Mouse (Mus musculus) kidney, adult 8-10 months (tissue): ENCODE measurements at regions not wholly inside any gene's neighbourhood (a gene's known extent, or its start where the extent isn't known, plus 50 kb on each side); places are given as distances from the start of the nearest gene placed in this dataset.

ENCODE experiments used
- DNase-seq, 2 experiments: peaks; one replicate each; pipeline ENCODE4 v3.0.0; 2022

GRCm38 (mm10) chr9:116365016-116365685 is 190.0 kb upstream of the Tgfbr2 start:
- no peak for DNase-seq

GRCm38 (mm10) chr9:116361092-116361491 is 185.9 kb upstream of the Tgfbr2 start:
- DNase-seq = no peak

DNA sequence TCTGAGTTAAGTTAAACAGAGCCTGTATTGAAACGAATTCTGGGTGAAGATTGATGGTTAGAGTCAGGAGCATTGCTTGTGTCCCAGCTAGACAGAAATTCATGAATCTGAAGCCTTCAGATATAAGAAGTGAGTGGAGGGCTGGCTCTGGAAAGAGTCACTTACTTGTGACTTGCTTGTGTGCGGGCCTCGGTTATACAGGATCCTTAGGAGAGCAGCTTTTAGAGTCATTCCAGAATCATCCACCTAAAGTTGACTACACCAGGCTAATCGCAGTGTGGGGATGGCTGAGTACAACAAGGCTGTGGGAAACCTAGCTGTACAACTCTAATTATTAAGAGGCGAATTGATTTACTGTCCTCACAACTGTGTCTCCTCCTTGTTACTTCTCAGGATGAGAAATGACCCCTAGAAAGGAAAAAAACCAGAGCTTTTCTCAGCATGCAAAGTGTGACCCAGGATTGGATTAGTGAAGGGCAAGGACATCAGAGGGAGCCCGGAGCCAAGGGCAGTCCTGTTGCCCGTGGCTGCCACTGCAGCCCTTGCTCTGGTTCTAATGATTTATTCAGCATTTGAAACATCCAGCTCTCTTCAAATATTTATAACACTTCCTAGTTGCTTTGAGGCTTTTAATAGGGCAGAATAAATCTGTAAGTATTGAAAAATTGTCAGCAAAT is 179.0 kb upstream of the Tgfbr2 start:
- no peak for DNase-seq

GRCm38 (mm10) chr9:116352801-116353494 is 177.8 kb upstream of the Tgfbr2 start:
- DNase-seq = no peak

DNA sequence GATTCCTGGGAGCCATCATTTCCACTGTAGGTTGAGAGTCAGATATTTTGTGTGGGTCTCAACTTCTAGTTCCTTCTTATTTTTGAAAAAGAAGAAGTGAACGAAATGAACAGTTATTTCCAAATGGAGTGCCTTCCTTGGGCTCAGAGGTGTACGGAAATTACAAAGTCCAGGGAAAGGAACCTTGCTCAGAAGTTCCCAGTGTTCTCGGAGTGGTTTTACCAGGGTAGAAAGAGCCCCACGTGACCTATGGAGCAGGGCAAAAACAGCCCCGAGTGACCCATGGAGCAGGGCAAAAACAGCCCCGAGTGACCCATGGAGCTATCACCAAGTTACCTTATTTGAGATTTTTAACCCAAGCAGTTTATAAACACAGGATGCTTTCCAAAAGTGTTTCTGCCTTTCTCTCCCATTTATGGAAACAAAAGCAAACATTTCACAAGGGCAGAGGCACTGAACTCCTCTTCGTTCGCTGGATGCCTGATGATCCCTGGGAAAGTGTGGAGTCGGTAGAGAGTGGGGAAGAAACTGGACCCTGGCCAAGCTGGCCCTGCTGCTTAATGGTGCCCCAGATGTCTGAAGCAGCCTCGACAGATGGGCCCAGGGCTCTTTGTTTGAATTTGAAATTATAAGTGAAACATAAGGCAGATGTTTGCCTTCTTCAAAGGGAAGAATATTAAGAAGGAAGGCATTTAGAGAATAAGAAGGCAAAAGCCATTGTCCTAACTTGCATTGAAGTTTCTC is 175.8 kb upstream of the Tgfbr2 start:
- DNase-seq = peak; percentile 74 to 76

DNA sequence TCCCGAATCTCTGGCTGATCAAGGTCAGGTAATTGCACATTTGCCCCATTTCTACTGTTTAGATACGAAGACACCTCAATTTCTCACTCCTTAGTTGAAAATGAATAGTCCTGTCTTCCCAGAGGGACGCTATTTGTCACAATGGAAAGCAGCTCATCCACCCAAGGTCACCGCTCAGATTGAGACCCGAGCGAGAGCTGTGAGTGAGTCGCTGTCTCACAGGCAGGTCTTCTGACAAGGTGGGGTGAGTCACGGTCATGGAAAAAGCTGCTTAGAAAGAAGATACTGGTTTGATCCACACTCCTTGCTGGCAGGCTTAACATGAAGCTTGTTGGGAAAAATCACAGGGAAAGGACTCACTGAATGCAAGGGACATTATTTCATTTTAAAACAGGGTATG is 171.9 kb upstream of the Tgfbr2 start:
- no peak for DNase-seq

DNA sequence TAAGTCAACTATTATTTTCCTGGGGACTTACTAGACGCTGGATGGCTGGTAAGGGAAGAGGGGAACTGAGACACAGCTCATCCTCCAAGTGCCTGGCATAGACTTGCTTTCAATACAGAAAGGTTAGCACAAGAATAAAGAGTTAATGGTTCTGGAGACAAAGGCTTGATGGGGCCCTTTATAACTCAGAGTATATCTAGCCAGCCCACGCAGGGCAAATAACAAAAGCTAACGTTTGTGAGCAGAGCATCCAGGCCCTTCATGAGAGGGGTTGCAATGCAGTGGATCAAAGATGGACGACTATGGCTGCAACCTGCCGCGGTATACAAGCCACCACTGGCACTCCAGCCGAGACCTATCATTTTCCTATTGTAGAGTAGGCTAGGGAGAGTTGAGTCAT is 171.3 kb upstream of the Tgfbr2 start:
- no peak for DNase-seq

DNA sequence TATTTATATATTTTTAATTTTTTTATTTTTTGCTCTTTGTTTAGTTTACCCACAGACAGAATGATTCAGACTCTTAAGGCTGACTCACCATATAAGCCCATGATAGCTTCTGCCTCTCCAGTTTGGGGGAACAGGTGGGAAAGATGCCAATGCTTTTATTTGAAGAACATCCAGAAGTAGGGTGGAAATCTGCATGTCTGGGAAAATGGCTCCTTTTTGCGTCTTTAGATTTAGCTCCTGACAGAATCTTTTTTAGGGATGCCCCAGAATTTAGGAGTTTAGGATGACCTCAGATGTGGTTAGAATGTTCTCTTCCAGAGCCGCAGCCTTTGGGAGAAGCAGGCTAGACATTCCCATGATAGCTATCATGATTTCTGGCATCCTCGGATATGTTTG is 167.9 kb upstream of the Tgfbr2 start:
- no peak for DNase-seq

DNA sequence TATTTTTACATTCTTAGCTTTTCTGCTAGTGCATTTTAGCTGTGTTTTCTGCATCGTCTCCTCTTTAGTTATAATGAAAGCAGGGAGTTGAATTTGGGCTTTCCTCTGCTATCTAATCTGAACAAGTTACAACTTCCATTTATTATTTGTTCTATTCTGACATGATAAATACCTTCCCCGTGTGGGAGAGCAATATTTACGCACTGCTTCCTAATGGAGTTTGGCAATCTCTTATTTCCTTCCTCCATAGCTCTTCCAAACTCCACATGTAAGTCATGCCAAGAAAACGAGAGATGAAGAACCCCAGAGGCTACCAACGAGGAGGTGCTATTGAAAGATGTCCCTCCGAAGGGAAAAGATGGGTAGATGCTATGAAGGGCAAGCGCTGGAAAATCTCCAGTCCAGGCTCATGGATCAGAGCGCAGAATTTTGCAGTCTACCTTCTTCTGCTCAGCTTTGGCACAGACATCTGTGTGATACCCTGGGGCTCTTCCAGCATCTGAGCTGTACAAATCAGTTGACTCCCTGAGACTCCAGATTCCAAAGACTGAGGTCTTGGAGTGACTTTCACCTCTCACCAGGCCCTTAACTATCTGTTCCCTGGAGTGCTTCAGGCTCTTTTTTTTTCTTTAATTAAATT is 167.4 kb upstream of the Tgfbr2 start:
- peak in 1 of 2 experiments; percentile 24 for DNase-seq

- no peak for DNase-seq
Observed at GRCm38 (mm10) chr9:116342009-116342408, 166.8 kb upstream of the Tgfbr2 start.

GRCm38 (mm10) chr9:116340952-116341351 is 165.8 kb upstream of the Tgfbr2 start:
- DNase-seq = peak in 1 of 2 experiments; percentile 44

DNA sequence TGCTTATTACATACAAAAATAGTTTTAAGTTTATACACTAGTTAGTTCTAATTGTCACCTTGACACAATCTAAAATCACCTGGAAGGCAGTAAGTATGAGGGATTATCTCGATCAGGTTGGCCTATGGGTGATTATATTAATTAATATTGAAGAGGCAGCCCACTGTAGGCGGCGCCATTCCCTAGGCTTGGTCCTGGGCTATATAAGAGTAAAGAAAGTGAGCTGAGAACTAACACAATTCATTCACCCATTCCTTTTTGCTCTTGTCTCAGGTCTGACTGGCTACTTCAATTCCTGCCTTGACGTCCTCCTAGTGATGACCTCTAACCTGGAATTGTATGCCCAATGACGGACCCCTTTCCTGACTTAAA is 163.6 kb upstream of the Tgfbr2 start:
- no peak for DNase-seq

- DNase-seq = peak; percentile 43 to 44
Observed at GRCm38 (mm10) chr9:116338093-116338728, 163.1 kb upstream of the Tgfbr2 start.

- DNase-seq = no peak
Observed at GRCm38 (mm10) chr9:116337446-116338010, 162.4 kb upstream of the Tgfbr2 start.

GRCm38 (mm10) chr9:116335561-116336478 is 160.7 kb upstream of the Tgfbr2 start:
- peak; percentile 25 to 29 for DNase-seq

GRCm38 (mm10) chr9:116333956-116334463 is 158.8 kb upstream of the Tgfbr2 start:
- no peak for DNase-seq

GRCm38 (mm10) chr9:116332485-116333118 is 157.4 kb upstream of the Tgfbr2 start:
- DNase-seq = no peak

DNA sequence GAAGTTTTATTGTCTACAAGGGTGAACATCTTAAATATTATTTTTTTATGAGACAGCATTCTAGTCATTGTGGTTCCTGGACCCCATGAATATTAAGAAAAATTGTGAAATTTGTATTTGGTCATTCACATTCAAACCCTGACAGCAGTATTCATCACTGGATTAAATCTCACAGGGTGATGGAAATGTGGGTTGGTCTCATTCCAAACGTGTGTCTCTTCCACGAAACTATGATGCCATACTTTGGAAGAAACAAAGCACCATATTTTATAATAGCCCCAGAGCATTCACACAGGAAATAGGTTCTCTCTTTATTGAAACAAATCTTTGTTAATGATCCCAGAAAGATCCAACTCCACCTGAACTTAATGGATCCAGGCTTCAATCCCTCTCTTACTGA is 156.2 kb upstream of the Tgfbr2 start:
- DNase-seq = no peak

GRCm38 (mm10) chr9:116330796-116331195 is 155.6 kb upstream of the Tgfbr2 start:
- no peak for DNase-seq

DNA sequence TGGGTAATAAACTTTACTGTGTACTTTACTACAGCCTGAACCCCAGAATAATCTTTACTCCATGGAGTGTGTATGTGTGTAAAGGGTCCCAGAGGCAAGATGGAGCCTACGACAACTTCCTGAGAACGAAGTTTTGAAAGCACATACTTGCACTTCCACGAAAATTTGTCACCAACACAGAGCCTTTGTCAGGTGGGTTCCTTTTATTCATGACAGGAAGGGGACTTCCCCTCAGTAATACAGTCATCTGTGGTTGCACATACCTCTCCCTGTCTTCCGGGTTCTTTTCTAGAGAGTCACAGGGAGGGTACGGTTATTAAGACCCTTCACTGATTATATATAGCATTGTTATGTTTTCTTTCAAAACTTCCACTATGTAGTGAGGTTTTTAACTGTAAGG is 154.0 kb upstream of the Tgfbr2 start:
- no peak for DNase-seq
